Mouse (Mus musculus): ENCODE results near the gene Snap29. TPM values are rescaled to one million over a fixed set of nuclear protein-coding genes. Genes with fewer than 3 reads are reported as not detected.

Snap29 gene
- total RNA-seq (2014; rRNA removed) = 15.9 and 18.8 TPM in 2 replicates
- 3.9 and 4.2 TPM in 2 replicates for polyA plus RNA-seq (2012; rRNA removed)

DNA sequence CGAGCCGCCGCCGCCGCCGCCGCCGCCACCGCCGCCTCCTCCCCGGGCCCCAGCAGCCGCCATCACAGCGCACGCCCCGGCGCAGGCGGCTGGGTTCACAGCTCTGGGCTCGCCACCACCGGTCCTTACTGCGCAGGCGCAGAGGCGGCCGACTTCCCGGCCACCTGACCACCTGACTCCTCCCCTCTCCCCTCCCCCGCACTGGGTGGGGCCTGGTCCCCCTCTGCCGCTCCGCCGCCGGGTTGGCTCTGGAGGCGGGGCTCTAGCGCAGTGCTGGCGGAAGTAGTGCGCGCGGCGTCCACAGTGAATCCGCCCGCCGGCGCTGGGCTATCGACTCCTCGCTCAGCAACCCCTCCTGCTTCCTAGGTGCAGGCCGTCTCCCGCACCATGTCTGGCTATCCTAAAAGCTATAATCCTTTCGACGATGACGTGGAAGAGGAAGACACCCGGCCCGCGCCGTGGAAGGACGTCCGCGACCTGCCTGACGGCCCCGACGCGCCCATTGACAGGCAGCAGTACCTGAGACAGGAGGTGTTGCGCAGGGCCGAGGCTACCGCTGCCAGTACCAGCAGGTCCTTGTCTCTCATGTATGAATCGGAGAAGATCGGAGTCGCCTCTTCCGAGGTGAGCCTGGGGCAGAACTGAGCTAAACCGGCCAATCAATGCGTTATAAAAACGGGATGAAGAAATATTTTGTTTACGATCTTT is at the start of gene Snap29, which contains the start of gene Pi4ka:
Snap29 (plus strand) TSS at position 251 of the 708 bp plus-strand sequence.
Pi4ka (minus strand) TSS at position 579 of the 708 bp plus-strand sequence.
- H3K4me1 ChIP-seq (ENCODE audit: control insufficient read depth, insufficient read depth, low read length) = peaks cover 13% of the 10 kb centered on the region
- peaks cover 29% of the 10 kb centered on the region; the same call in 1 of the 2 replicates for H3K79me2 ChIP-seq (ENCODE audit: control insufficient read depth, insufficient read depth, low read length)
- under 1% methylated on average over 69 of the region's 69 CpGs for WGBS
- DNase-seq (ENCODE audit: extremely low read depth, low read depth, low spot score) = peak; percentile 83
- H3K9ac ChIP-seq (ENCODE audit: low read depth, low read length) = peak within 1 kb of the TSS; percentile 83
- H3K27me3 ChIP-seq (ENCODE audit: control insufficient read depth, insufficient read depth, low read length) = no peaks in the 10 kb centered on the region
- H3K4me3 ChIP-seq (ENCODE audit: insufficient read depth, low read depth, low read length) = peak within 1 kb of the TSS; percentile 88
- H3K27ac ChIP-seq (replicated peaks; ENCODE audit: insufficient read depth, low read depth, low read length) = peak within 1 kb of the TSS; percentile 81
- H3K36me3 ChIP-seq (ENCODE audit: control insufficient read depth, insufficient read depth, low read length) = no peaks in the 10 kb centered on the region
- TF ChIP-seq CTCF (IDR thresholded peaks at IDR 0.05; ENCODE audit: low read depth, low read length) (no peak), POLR2A (IDR thresholded peaks at IDR 0.05; ENCODE audit: extremely low read depth, insufficient read depth, low read length) (peak; percentile 61)

DNA sequence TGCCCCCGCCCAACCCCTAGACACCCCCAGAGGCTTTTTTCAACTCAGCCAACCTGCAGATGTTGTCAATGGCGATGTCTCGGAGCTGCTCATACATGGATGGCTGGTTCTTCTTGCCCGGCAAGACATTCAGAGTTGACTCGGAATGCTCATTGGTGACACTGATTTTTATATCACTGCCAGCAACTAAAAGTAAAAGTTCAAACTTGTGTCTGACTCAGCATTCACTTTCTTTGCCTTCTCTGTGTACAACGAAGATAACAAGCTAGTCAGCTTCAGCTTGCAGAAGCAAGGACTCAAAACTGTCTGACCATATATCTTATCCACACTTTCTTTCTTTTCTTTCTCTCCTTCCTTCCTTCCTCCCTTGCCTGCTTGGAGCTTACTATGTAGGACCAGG is 49.8 kb upstream of the Snap29 start:
- WGBS = 88% methylated on average over 6 of the region's 6 CpGs
- Histone ChIP-seq H3K36me3 (ENCODE audit: control insufficient read depth, insufficient read depth, low read length) (peaks cover 53% of the 10 kb centered on the region), H3K4me1 (ENCODE audit: control insufficient read depth, insufficient read depth, low read length) (no peaks in the 10 kb centered on the region), H3K27ac (replicated peaks; ENCODE audit: insufficient read depth, low read depth, low read length) (no peak overlapping the region), H3K4me3 (ENCODE audit: insufficient read depth, low read depth, low read length) (no peak overlapping the region), H3K27me3 (ENCODE audit: control insufficient read depth, insufficient read depth, low read length) (no peaks in the 10 kb centered on the region), H3K9ac (ENCODE audit: low read depth, low read length) (no peak overlapping the region), H3K79me2 (ENCODE audit: control insufficient read depth, insufficient read depth, low read length) (no peaks in the 10 kb centered on the region)
- no peak for DNase-seq (ENCODE audit: extremely low read depth, low read depth, low spot score)
- TF ChIP-seq POLR2A (IDR thresholded peaks at IDR 0.05; ENCODE audit: extremely low read depth, insufficient read depth, low read length) (no peak), CTCF (IDR thresholded peaks at IDR 0.05; ENCODE audit: low read depth, low read length) (no peak)

DNA sequence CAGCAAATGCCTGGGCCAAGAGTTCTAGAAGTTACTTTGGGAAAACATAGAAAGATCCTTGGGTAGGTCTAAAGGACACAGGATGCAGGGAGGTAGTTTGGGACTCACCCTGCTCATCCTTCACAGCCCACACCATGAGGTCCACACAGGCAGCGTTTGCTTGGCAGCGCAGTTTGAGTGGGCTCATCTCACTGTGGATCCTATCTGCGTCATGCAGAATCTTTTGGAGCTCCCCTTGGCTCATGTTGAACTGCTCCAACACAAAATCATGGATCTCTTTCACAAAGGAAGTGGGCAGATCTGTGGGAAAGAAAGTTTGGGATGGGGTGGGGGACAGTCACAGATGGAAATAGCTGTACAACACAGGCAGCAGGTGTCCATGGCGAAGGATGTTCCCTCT is 47.0 kb upstream of the Snap29 start:
- H3K4me3 ChIP-seq (ENCODE audit: insufficient read depth, low read depth, low read length) = no peak overlapping the region
- no peaks in the 10 kb centered on the region for H3K79me2 ChIP-seq (ENCODE audit: control insufficient read depth, insufficient read depth, low read length)
- H3K9ac ChIP-seq (ENCODE audit: low read depth, low read length) = no peak overlapping the region
- no peaks in the 10 kb centered on the region for H3K4me1 ChIP-seq (ENCODE audit: control insufficient read depth, insufficient read depth, low read length)
- H3K36me3 ChIP-seq (ENCODE audit: control insufficient read depth, insufficient read depth, low read length) = peaks cover 42% of the 10 kb centered on the region
- 96% methylated on average over 4 of the region's 4 CpGs for WGBS
- H3K27ac ChIP-seq (replicated peaks; ENCODE audit: insufficient read depth, low read depth, low read length) = no peak overlapping the region
- no peaks in the 10 kb centered on the region for H3K27me3 ChIP-seq (ENCODE audit: control insufficient read depth, insufficient read depth, low read length)
- DNase-seq (ENCODE audit: extremely low read depth, low read depth, low spot score) = no peak
- TF ChIP-seq CTCF (IDR thresholded peaks at IDR 0.05; ENCODE audit: low read depth, low read length) = no peak
- no peak for TF ChIP-seq POLR2A (IDR thresholded peaks at IDR 0.05; ENCODE audit: extremely low read depth, insufficient read depth, low read length)

DNA sequence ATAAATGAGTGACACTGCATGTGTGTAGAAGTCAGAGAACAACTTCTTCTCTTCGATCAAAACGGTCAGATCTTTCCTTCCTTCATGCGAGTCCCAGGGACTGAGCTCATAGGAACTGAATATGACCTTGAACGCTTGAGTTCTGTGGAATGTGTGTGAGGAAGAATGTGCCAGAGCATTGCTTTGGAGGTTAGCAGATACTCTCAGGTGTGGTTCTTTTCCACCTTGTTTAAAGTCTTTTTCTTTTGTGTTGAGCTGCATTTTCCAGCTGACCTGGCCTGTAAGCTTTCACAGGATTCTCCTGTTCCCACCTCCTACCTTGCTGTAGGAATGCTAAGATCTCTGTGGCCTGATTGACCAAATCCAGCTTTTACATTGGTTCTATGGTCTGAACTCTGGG is 23.5 kb upstream of the Snap29 start:
- TF ChIP-seq CTCF (IDR thresholded peaks at IDR 0.05; ENCODE audit: low read depth, low read length) = no peak
- TF ChIP-seq POLR2A (IDR thresholded peaks at IDR 0.05; ENCODE audit: extremely low read depth, insufficient read depth, low read length) = no peak
- Histone ChIP-seq H3K27ac (replicated peaks; ENCODE audit: insufficient read depth, low read depth, low read length) (no peak overlapping the region), H3K4me3 (ENCODE audit: insufficient read depth, low read depth, low read length) (no peak overlapping the region), H3K79me2 (ENCODE audit: control insufficient read depth, insufficient read depth, low read length) (no peaks in the 10 kb centered on the region), H3K27me3 (ENCODE audit: control insufficient read depth, insufficient read depth, low read length) (no peaks in the 10 kb centered on the region), H3K36me3 (ENCODE audit: control insufficient read depth, insufficient read depth, low read length) (peaks cover 35% of the 10 kb centered on the region), H3K9ac (ENCODE audit: low read depth, low read length) (no peak overlapping the region), H3K4me1 (ENCODE audit: control insufficient read depth, insufficient read depth, low read length) (no peaks in the 10 kb centered on the region)
- DNase-seq (ENCODE audit: extremely low read depth, low read depth, low spot score) = no peak
- WGBS = 85% methylated on average over 4 of the region's 4 CpGs

DNA sequence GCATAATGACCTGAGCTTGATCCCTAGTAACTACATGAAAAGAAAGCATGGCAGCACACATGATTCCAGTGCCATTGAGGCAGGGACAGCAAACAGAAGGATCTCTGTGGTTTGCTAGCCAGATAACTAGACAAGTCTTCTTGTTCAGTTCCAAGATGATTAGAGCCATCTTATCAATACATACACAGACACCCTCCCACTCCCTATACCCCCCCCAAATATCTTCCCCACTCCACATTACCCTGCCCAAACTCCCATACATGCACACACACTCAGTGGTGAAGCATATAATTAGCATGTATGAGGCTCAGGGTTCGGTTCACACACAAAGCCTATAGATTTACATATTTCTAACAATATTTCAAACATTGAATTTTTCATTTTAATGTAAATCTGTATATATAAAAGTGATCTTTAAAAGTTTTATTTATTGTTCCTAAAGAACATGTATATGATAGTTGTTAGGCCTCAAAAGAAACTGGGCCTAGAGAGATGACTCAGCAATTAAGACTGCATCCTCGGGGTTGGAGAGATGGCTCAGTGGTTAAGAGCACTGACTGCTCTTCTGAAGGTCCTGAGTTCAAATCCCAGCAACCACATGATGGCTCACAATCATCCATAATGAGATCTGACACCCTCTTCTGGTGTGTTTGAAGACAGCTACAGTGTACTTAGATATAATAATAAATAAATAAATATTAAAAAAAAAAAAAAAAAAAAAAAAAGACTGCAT is 22.0 kb upstream of the Snap29 start:
- Histone ChIP-seq H3K4me3 (ENCODE audit: insufficient read depth, low read depth, low read length) (no peak overlapping the region), H3K9ac (ENCODE audit: low read depth, low read length) (no peak overlapping the region), H3K79me2 (ENCODE audit: control insufficient read depth, insufficient read depth, low read length) (no peaks in the 10 kb centered on the region), H3K27ac (replicated peaks; ENCODE audit: insufficient read depth, low read depth, low read length) (no peak overlapping the region), H3K4me1 (ENCODE audit: control insufficient read depth, insufficient read depth, low read length) (no peaks in the 10 kb centered on the region), H3K27me3 (ENCODE audit: control insufficient read depth, insufficient read depth, low read length) (no peaks in the 10 kb centered on the region), H3K36me3 (ENCODE audit: control insufficient read depth, insufficient read depth, low read length) (peaks cover 32% of the 10 kb centered on the region)
- WGBS = 93% methylated on average over 2 of the region's 2 CpGs
- TF ChIP-seq POLR2A (IDR thresholded peaks at IDR 0.05; ENCODE audit: extremely low read depth, insufficient read depth, low read length) (no peak), CTCF (IDR thresholded peaks at IDR 0.05; ENCODE audit: low read depth, low read length) (no peak)
- no peak for DNase-seq (ENCODE audit: extremely low read depth, low read depth, low spot score)
